Mouse (Mus musculus) liver, adult 2 months (tissue): ENCODE measurements around the gene Map2k5.

Experiments
- CTCF ChIP-seq: fragments of 200-500 bp; IDR thresholded peaks from 2 replicates; pipeline ENCODE4 v1.5.1; 2011; ENCODE audit warnings: low read depth, low read length, control low read depth
- POLR2A ChIP-seq: fragments of 200-500 bp; IDR thresholded peaks from 2 replicates; pipeline ENCODE4 v1.6.1; 2011; ENCODE audit warnings: low read length, control low read depth; ENCODE audit not compliant: insufficient read depth; ENCODE audit errors: extremely low read depth

- no peak for TF ChIP-seq CTCF
- TF ChIP-seq POLR2A: no peak
Observed at GRCm38 (mm10) chr9:63281086-63281485, 96.6 kb downstream of the Map2k5 start.
